Mouse (Mus musculus): ENCODE data around the gene Lpar2.

Lpar2 gene

GRCm38 (mm10) chr8:69867696-69868326, 45.6 kb downstream of the Lpar2 start:
- no peak for DNase-seq (ENCODE audit: low spot score in 2 of 2)

GRCm38 (mm10) chr8:69870003-69870765, 48.0 kb downstream of the Lpar2 start:
- no peak for DNase-seq (ENCODE audit: low spot score in 2 of 2)

- no peak for DNase-seq (ENCODE audit: low spot score in 2 of 2)
These were observed 48.7 kb downstream of the Lpar2 start for GRCm38 (mm10) chr8:69870907-69871306.

- DNase-seq (ENCODE audit: low spot score in 2 of 2), result peak in 1 of 2 experiments; percentile 58
These were observed 51.9 kb downstream of the Lpar2 start for GRCm38 (mm10) chr8:69874155-69874554.

GRCm38 (mm10) chr8:69874654-69875053, 52.4 kb downstream of the Lpar2 start:
- no peak for DNase-seq (ENCODE audit: low spot score in 2 of 2)

- DNase-seq (ENCODE audit: low spot score in 2 of 2), result no peak
These were observed 53.9 kb downstream of the Lpar2 start for GRCm38 (mm10) chr8:69876097-69876496.

- DNase-seq (ENCODE audit: low spot score in 2 of 2), result no peak
These were observed 54.7 kb downstream of the Lpar2 start for GRCm38 (mm10) chr8:69876967-69877366.

- no peak for DNase-seq (ENCODE audit: low spot score in 2 of 2)
These were observed 55.2 kb downstream of the Lpar2 start for GRCm38 (mm10) chr8:69877396-69877795.

GRCm38 (mm10) chr8:69877992-69878391, 55.8 kb downstream of the Lpar2 start:
- DNase-seq (ENCODE audit: low spot score in 2 of 2), result no peak

GRCm38 (mm10) chr8:69879678-69880077, 57.4 kb downstream of the Lpar2 start:
- DNase-seq (ENCODE audit: low spot score in 2 of 2), result no peak
